Mouse (Mus musculus) C2C12 (cell line): ENCODE results near the gene Pip5k1a.

ENCODE experiments used
- CTCF ChIP-seq: IDR thresholded peaks from one replicate; pipeline ENCODE4 v1.5.1; 2011; ENCODE audit not compliant: control insufficient read depth, insufficient read depth, insufficient read length
- FOSL1 ChIP-seq: IDR thresholded peaks from one replicate; pipeline ENCODE4 v1.8.0; 2011; ENCODE audit warnings: mild to moderate bottlenecking, low read length; ENCODE audit not compliant: poor library complexity, insufficient read depth, severe bottlenecking
- MAX ChIP-seq: IDR thresholded peaks from one replicate; pipeline ENCODE4 v1.6.1; 2011; ENCODE audit warnings: mild to moderate bottlenecking, control low read depth
- USF1 ChIP-seq: IDR thresholded peaks from one replicate; pipeline ENCODE4 v1.6.1; 2011; ENCODE audit warnings: low read depth, mild to moderate bottlenecking, control low read depth, moderate library complexity

DNA sequence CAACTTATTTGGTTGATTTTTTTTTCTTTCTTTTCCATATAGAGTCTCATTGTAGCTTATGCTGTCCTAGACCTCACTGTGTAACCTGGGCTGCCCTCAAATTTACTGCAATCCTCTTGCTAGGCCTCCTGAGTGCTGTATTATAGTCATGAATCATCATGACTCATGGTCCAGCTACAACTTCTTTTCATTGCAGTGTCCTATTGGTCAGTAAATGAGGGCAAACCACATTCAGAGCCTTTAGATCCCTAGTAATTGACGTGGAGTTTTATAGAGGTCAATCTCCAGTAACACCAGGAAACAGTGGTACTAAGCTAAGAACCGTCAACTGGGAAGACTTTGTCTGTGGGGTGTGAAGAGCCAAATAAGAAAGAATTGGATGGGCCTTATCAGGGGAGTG, 11.0 kb upstream of the Pip5k1a start:
- TF ChIP-seq USF1 (no peak), CTCF (no peak), MAX (peak; percentile 30), FOSL1 (peak; percentile 91)
